Mouse (Mus musculus): Measurements from ENCODE around the gene Naa38.
A peak's percentile ranks its signal among the peaks of the same experiment; 100 is the strongest.

Naa38 gene

GRCm38 (mm10) chr11:69373223-69373965 lies 21.9 kb upstream of the Naa38 start:
- no peak for DNase-seq

- DNase-seq: no peak
Observed at GRCm38 (mm10) chr11:69375646-69376045, 19.6 kb upstream of the Naa38 start.

GRCm38 (mm10) chr11:69377766-69378165 lies 17.5 kb upstream of the Naa38 start:
- no peak for DNase-seq

GRCm38 (mm10) chr11:69379600-69379999 lies 15.7 kb upstream of the Naa38 start:
- no peak for DNase-seq

GRCm38 (mm10) chr11:69381356-69381755 lies 13.9 kb upstream of the Naa38 start:
- no peak for DNase-seq

- no peak for DNase-seq
Observed at GRCm38 (mm10) chr11:69382478-69383105, 12.7 kb upstream of the Naa38 start.

GRCm38 (mm10) chr11:69384979-69385378 lies 10.3 kb upstream of the Naa38 start:
- DNase-seq: no peak

- no peak for DNase-seq
Observed at GRCm38 (mm10) chr11:69386758-69387157, 8.5 kb upstream of the Naa38 start.

GRCm38 (mm10) chr11:69388680-69389079 lies 6.6 kb upstream of the Naa38 start:
- DNase-seq: no peak

- DNase-seq: peak; percentile 92
Observed at GRCm38 (mm10) chr11:69389531-69390399, 5.5 kb upstream of the Naa38 start.

GRCm38 (mm10) chr11:69390400-69391034 lies 4.8 kb upstream of the Naa38 start:
- peak; percentile 91 for DNase-seq

- DNase-seq: peak; percentile 94
Observed at GRCm38 (mm10) chr11:69394591-69395167, 608 bp upstream of the Naa38 start.

- DNase-seq: peak; percentile 100
Observed at GRCm38 (mm10) chr11:69395634-69396373, 517 bp downstream of the Naa38 start.

- peak; percentile 99 for DNase-seq
Observed at GRCm38 (mm10) chr11:69396772-69397171, 1.5 kb downstream of the Naa38 start.

GRCm38 (mm10) chr11:69397581-69398057 lies 2.3 kb downstream of the Naa38 start:
- DNase-seq: peak; percentile 94

- peak; percentile 99 for DNase-seq
Observed at GRCm38 (mm10) chr11:69398059-69398458, 2.8 kb downstream of the Naa38 start, which contains the start of gene Tmem88. Tmem88 (minus strand) TSS chr11:69398234.

GRCm38 (mm10) chr11:69398486-69399200 lies 3.4 kb downstream of the Naa38 start:
- DNase-seq: peak; percentile 95

- peak; percentile 95 for DNase-seq
Observed at GRCm38 (mm10) chr11:69399201-69400082, 4.2 kb downstream of the Naa38 start.

- peak; percentile 94 for DNase-seq
Observed at GRCm38 (mm10) chr11:69400083-69400850, 5.0 kb downstream of the Naa38 start.

Measured in heart, adult 11 months (tissue).